Mouse (Mus musculus) adrenal gland, adult 2 months (tissue): ENCODE measurements around the gene Olfr890. TPM values are rescaled to one million over a fixed set of nuclear protein-coding genes. Genes with fewer than 3 reads are reported as not detected.
"Not testable (repeated sequence)": the region's sequence is repeated elsewhere in the genome, so short reads cannot be mapped to it uniquely, and the experiment has no call there.

Experiments used
- DNase-seq: peaks from one replicate; pipeline ENCODE4 v3.0.0; 2021
- long read RNA-seq: library from polyadenylated mRNA; stranded (forward); transcript quantifications from one replicate; pipeline ENCODE4 v2.0.0, GENCODE M21; 2021
- polyA plus RNA-seq: library from polyadenylated mRNA; depleted of rRNA; stranded (reverse); fragments of >200 nt; gene quantifications from 2 replicates; pipeline ENCODE4 v1.2.3, GENCODE M21; 2012; rRNA removed
- total RNA-seq, 2 experiments: library from RNA; stranded (reverse); gene quantifications; 2 replicates each; pipeline ENCODE4 v1.2.3; 2021

Gene Olfr890
- total RNA-seq = not detected
- not detected in 2 replicates for polyA plus RNA-seq
- long read RNA-seq = 0 reads

DNA sequence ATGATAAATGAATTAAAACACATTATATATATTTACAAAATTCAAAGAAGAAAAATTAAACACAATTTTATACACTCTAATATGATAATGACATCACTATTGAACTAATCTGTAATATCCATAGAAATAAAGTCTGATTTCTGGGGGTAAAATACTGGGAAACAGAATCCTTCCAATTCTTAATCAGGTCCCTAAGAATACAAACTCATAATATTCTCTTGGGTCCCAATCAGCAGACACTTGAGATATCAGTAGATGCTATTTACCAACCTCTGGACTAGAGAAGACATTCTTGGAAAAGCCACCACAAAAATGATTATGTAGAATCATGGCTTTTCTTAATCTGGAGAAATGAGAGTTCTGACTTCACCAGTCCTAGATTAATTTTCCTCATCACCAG, at the start of gene Olfr890:
Gene Olfr890, plus strand, starts transcription at position 301 of the 400 bp plus-strand sequence.
- no peak for DNase-seq

DNA sequence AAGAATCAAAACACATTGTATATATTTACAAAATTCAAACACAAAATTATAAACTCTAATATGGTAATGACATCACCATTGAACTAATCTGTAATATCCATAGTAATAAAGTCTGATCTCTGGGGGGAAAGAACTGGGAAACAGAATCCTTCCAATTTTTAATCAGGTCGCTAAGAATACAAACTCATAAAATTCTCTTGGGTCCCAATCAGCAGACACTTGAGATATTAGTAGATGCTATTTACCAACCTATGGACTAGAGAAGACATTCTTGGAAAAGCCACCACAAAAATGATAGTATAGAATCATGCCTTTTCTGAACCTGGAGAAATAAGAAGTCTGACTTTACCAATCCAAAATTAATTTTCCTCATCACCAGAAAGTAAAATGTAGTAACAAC, 34.5 kb upstream of the Olfr890 start, which contains the start of gene Olfr888:
Gene Olfr888, plus strand, starts transcription at position 301 of the 400 bp plus-strand sequence.
- no peak for DNase-seq

DNA sequence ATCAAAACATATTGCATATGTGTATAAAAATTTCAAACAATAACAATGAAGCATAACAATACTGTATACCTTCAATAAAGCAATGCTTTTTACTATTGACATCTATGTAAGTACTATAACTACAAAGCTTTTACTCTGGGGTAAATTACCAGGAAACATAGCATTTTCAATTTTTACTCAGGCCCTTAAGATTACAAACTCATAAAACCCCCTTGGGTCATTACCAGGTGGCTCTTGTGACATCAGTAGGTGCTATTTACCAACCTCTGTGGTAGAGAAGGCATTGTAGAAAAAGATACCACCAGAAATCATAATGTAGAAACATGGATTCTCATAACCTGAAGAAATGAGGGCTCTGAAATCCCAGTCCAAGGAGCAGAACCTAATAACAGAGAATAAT, 27.4 kb upstream of the Olfr890 start, which contains the start of gene Olfr889:
Gene Olfr889, plus strand, starts transcription at position 301 of the 400 bp plus-strand sequence.
- DNase-seq = no peak

DNA sequence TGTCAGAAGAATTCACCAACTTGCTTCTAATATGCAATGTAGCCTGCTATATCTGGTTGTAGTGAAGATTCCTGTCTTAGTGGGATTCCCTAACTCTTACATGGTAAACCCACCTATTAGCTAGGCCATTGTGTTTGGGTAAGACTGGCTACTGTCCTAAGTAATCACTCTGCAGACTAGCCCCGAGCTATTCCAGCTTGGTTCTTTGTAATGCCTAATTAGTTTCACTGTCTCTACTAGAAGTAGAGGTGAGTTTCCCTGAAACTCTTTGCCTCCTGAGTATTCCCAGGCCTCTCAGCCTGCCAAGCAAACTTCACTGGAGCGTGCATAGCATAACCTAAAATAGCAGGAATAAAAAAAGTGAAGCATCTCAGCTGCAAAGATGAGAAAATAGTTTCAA, 26.0 kb downstream of the Olfr890 start:
- DNase-seq = not testable (repeated sequence)

DNA sequence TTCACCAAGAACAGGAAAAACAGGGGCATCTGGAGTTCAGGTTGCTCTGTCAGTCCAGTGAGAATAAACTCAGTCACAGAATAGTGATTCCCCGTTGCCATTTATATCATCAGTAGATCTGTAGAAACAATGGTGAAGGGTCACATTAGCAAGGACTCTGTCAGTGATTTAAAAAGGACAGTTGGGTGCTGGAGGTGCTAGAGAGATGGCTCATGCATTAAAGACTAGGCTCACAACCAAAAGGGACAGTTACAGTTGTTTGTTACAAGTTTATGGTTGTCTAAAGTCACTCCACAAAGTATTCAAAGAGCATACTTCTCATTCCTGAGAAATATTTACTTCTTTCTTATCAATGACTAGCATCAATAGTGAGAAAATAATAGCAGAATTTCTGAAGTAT, 38.4 kb downstream of the Olfr890 start, which contains the start of gene Olfr891:
Gene Olfr891, minus strand, starts transcription at position 101 of the 400 bp plus-strand sequence.
- DNase-seq = no peak

Other genes with a start within 250 kb of the Olfr890 start
- not detected for gene Olfr145, start 245.8 kb upstream of the Olfr890 start, total RNA-seq
- not detected in 2 replicates for gene Olfr145, start 245.8 kb upstream of the Olfr890 start, polyA plus RNA-seq
- not detected for gene Olfr878, start 224.7 kb upstream of the Olfr890 start, total RNA-seq
- gene Olfr878, start 224.7 kb upstream of the Olfr890 start, polyA plus RNA-seq = not detected in 2 replicates
- gene Olfr881, start 150.7 kb upstream of the Olfr890 start, total RNA-seq = not detected
- gene Olfr881, start 150.7 kb upstream of the Olfr890 start, polyA plus RNA-seq = not detected in 2 replicates
- not detected for gene Olfr883, start 116.7 kb upstream of the Olfr890 start, total RNA-seq
- gene Olfr883, start 116.7 kb upstream of the Olfr890 start, polyA plus RNA-seq = not detected in 2 replicates
- gene Olfr884, start 96.0 kb upstream of the Olfr890 start, total RNA-seq = not detected
- gene Olfr884, start 96.0 kb upstream of the Olfr890 start, polyA plus RNA-seq = not detected in 2 replicates
- not detected for gene Olfr885, start 81.2 kb upstream of the Olfr890 start, total RNA-seq
- not detected in 2 replicates for gene Olfr885, start 81.2 kb upstream of the Olfr890 start, polyA plus RNA-seq
- not detected for gene Olfr887, start 58.4 kb upstream of the Olfr890 start, total RNA-seq
- not detected in 2 replicates for gene Olfr887, start 58.4 kb upstream of the Olfr890 start, polyA plus RNA-seq
- gene Olfr888, start 34.4 kb upstream of the Olfr890 start, total RNA-seq = not detected
- not detected in 2 replicates for gene Olfr888, start 34.4 kb upstream of the Olfr890 start, polyA plus RNA-seq
- gene Olfr889, start 27.3 kb upstream of the Olfr890 start, total RNA-seq = under 1 TPM; 0.17 to 0.28 TPM
- gene Olfr889, start 27.3 kb upstream of the Olfr890 start, polyA plus RNA-seq = not detected in 2 replicates
- gene Olfr891, start 38.3 kb downstream of the Olfr890 start, total RNA-seq = not detected
- gene Olfr891, start 38.3 kb downstream of the Olfr890 start, polyA plus RNA-seq = not detected in 2 replicates
- gene Olfr893, start 65.8 kb downstream of the Olfr890 start, total RNA-seq = not detected
- not detected in 2 replicates for gene Olfr893, start 65.8 kb downstream of the Olfr890 start, polyA plus RNA-seq
- not detected for gene Olfr894, start 75.5 kb downstream of the Olfr890 start, total RNA-seq
- not detected in 2 replicates for gene Olfr894, start 75.5 kb downstream of the Olfr890 start, polyA plus RNA-seq
- not detected for gene Olfr143, start 110.3 kb downstream of the Olfr890 start, total RNA-seq
- not detected in 2 replicates for gene Olfr143, start 110.3 kb downstream of the Olfr890 start, polyA plus RNA-seq
- gene Olfr895, start 125.3 kb downstream of the Olfr890 start, total RNA-seq = not detected
- gene Olfr895, start 125.3 kb downstream of the Olfr890 start, polyA plus RNA-seq = not detected in 2 replicates
- not detected for gene Olfr896-ps1, start 148.6 kb downstream of the Olfr890 start, total RNA-seq
- not detected in 2 replicates for gene Olfr896-ps1, start 148.6 kb downstream of the Olfr890 start, polyA plus RNA-seq
- gene Olfr25, start 186.5 kb downstream of the Olfr890 start, total RNA-seq = not detected
- not detected in 2 replicates for gene Olfr25, start 186.5 kb downstream of the Olfr890 start, polyA plus RNA-seq
- gene Olfr898, start 205.9 kb downstream of the Olfr890 start, total RNA-seq = not detected
- not detected in 2 replicates for gene Olfr898, start 205.9 kb downstream of the Olfr890 start, polyA plus RNA-seq
- gene Olfr250, start 224.4 kb downstream of the Olfr890 start, total RNA-seq = not detected
- gene Olfr250, start 224.4 kb downstream of the Olfr890 start, polyA plus RNA-seq = not detected in 2 replicates
- not detected for gene Olfr251, start 234.6 kb downstream of the Olfr890 start, total RNA-seq
- not detected in 2 replicates for gene Olfr251, start 234.6 kb downstream of the Olfr890 start, polyA plus RNA-seq